Mouse (Mus musculus): ENCODE measurements at regions not wholly inside any gene's neighbourhood (a gene's known extent, or its start where the extent isn't known, plus 50 kb on each side); places are given as distances from the start of the nearest gene placed in this dataset.

- in situ Hi-C loops (cut with MboI; ENCODE audit: low pct_unique_long_range_greater_than_20kb in 1 of 2, low sequenced_read_pairs in 2 of 2, unreplicated experiment in 1 of 2) = no loop called here
Observed at GRCm38 (mm10) chr14:62173835-62174530, 118.4 kb upstream of the Rnaseh2b start.

GRCm38 (mm10) chr14:62175384-62176048, 116.9 kb upstream of the Rnaseh2b start:
- in situ Hi-C loops (cut with MboI; ENCODE audit: low pct_unique_long_range_greater_than_20kb in 1 of 2, low sequenced_read_pairs in 2 of 2, unreplicated experiment in 1 of 2) = no loop called here

GRCm38 (mm10) chr14:62177509-62177908, 114.9 kb upstream of the Rnaseh2b start:
- in situ Hi-C loops (cut with MboI; ENCODE audit: low pct_unique_long_range_greater_than_20kb in 1 of 2, low sequenced_read_pairs in 2 of 2, unreplicated experiment in 1 of 2) = no loop called here

- in situ Hi-C loops (cut with MboI; ENCODE audit: low pct_unique_long_range_greater_than_20kb in 1 of 2, low sequenced_read_pairs in 2 of 2, unreplicated experiment in 1 of 2) = no loop called here
Observed at GRCm38 (mm10) chr14:62187360-62187759, 105.0 kb upstream of the Rnaseh2b start.

- in situ Hi-C loops (cut with MboI; ENCODE audit: low pct_unique_long_range_greater_than_20kb in 1 of 2, low sequenced_read_pairs in 2 of 2, unreplicated experiment in 1 of 2) = no loop called here
Observed at GRCm38 (mm10) chr14:62188147-62188885, 104.1 kb upstream of the Rnaseh2b start.

GRCm38 (mm10) chr14:62191624-62192023, 100.8 kb upstream of the Rnaseh2b start:
- in situ Hi-C loops (cut with MboI; ENCODE audit: low pct_unique_long_range_greater_than_20kb in 1 of 2, low sequenced_read_pairs in 2 of 2, unreplicated experiment in 1 of 2) = no loop called here

- in situ Hi-C loops (cut with MboI; ENCODE audit: low pct_unique_long_range_greater_than_20kb in 1 of 2, low sequenced_read_pairs in 2 of 2, unreplicated experiment in 1 of 2) = no loop called here
Observed at GRCm38 (mm10) chr14:62192814-62193213, 99.6 kb upstream of the Rnaseh2b start.

GRCm38 (mm10) chr14:62193371-62193770, 99.0 kb upstream of the Rnaseh2b start:
- in situ Hi-C loops (cut with MboI; ENCODE audit: low pct_unique_long_range_greater_than_20kb in 1 of 2, low sequenced_read_pairs in 2 of 2, unreplicated experiment in 1 of 2) = no loop called here

GRCm38 (mm10) chr14:62196776-62197175, 95.6 kb upstream of the Rnaseh2b start:
- in situ Hi-C loops (cut with MboI; ENCODE audit: low pct_unique_long_range_greater_than_20kb in 1 of 2, low sequenced_read_pairs in 2 of 2, unreplicated experiment in 1 of 2) = no loop called here

GRCm38 (mm10) chr14:62198476-62199190, 93.8 kb upstream of the Rnaseh2b start:
- in situ Hi-C loops (cut with MboI; ENCODE audit: low pct_unique_long_range_greater_than_20kb in 1 of 2, low sequenced_read_pairs in 2 of 2, unreplicated experiment in 1 of 2) = no loop called here

GRCm38 (mm10) chr14:62215071-62215470, 77.3 kb upstream of the Rnaseh2b start:
- in situ Hi-C loops (cut with MboI; ENCODE audit: low pct_unique_long_range_greater_than_20kb in 1 of 2, low sequenced_read_pairs in 2 of 2, unreplicated experiment in 1 of 2) = no loop called here

GRCm38 (mm10) chr14:62216995-62217394, 75.4 kb upstream of the Rnaseh2b start:
- in situ Hi-C loops (cut with MboI; ENCODE audit: low pct_unique_long_range_greater_than_20kb in 1 of 2, low sequenced_read_pairs in 2 of 2, unreplicated experiment in 1 of 2) = no loop called here

- in situ Hi-C loops (cut with MboI; ENCODE audit: low pct_unique_long_range_greater_than_20kb in 1 of 2, low sequenced_read_pairs in 2 of 2, unreplicated experiment in 1 of 2) = no loop called here
Observed at GRCm38 (mm10) chr14:62217971-62218370, 74.4 kb upstream of the Rnaseh2b start.

- in situ Hi-C loops (cut with MboI; ENCODE audit: low pct_unique_long_range_greater_than_20kb in 1 of 2, low sequenced_read_pairs in 2 of 2, unreplicated experiment in 1 of 2) = no loop called here
Observed at GRCm38 (mm10) chr14:62218716-62219115, 73.7 kb upstream of the Rnaseh2b start.

- in situ Hi-C loops (cut with MboI; ENCODE audit: low pct_unique_long_range_greater_than_20kb in 1 of 2, low sequenced_read_pairs in 2 of 2, unreplicated experiment in 1 of 2) = no loop called here
Observed at GRCm38 (mm10) chr14:62220770-62221169, 71.6 kb upstream of the Rnaseh2b start.
